Mouse (Mus musculus) cortical plate, adult 2 months (tissue): ENCODE results near the gene Sptb. TPM values are rescaled to one million over a fixed set of nuclear protein-coding genes. Genes with fewer than 3 reads are reported as not detected.

ENCODE experiments used
- H3K27ac ChIP-seq: fragments of 200-500 bp; 2 replicates; pipeline ENCODE4 v1.5.1; 2012; ENCODE audit warnings: low read length, control low read depth, inconsistent platforms; ENCODE audit not compliant: insufficient read depth
- H3K4me1 ChIP-seq: fragments of 200-500 bp; 2 replicates; pipeline ENCODE4 v1.6.1; 2011; ENCODE audit warnings: low read length; ENCODE audit not compliant: control insufficient read depth, insufficient read depth
- H3K4me3 ChIP-seq: fragments of 200-500 bp; 2 replicates; pipeline ENCODE4 v1.5.1; 2011; ENCODE audit warnings: mild to moderate bottlenecking, low read length, control low read depth; ENCODE audit not compliant: insufficient read depth
- CTCF ChIP-seq: fragments of 200-500 bp; IDR thresholded peaks from 2 replicates; pipeline ENCODE4 v1.5.1; 2011; ENCODE audit warnings: mild to moderate bottlenecking, control low read depth, low read length; ENCODE audit not compliant: insufficient read depth; ENCODE audit errors: extremely low read depth
- POLR2A ChIP-seq: fragments of 200-500 bp; IDR thresholded peaks from 2 replicates; pipeline ENCODE4 v1.6.1; 2011; ENCODE audit warnings: mild to moderate bottlenecking, low read length, control low read depth; ENCODE audit not compliant: insufficient read depth; ENCODE audit errors: extremely low read depth
- polyA plus RNA-seq: library from polyadenylated mRNA; depleted of rRNA; stranded (reverse); fragments of >200 nt; gene quantifications from 2 replicates; pipeline ENCODE4 v1.2.3, GENCODE M21; 2012

Gene Sptb
- polyA plus RNA-seq, 1 experiment, result 44.6 TPM

GRCm38 (mm10) chr12:76708181-76708580, 2.2 kb downstream of the Sptb start:
- no peak overlapping the region for H3K27ac ChIP-seq
- TF ChIP-seq POLR2A, result no peak
- no peak for TF ChIP-seq CTCF
- no peaks in the 10 kb centered on the region; the same call in 1 of the 2 replicates for H3K4me1 ChIP-seq
- no peak overlapping the region; the same call in 1 of the 2 replicates for H3K4me3 ChIP-seq

- Histone ChIP-seq H3K4me3 (no peak overlapping the region), H3K4me1 (no peaks in the 10 kb centered on the region), H3K27ac (no peak overlapping the region)
- no peak for TF ChIP-seq POLR2A
- TF ChIP-seq CTCF, result no peak
Measured at GRCm38 (mm10) chr12:76696380-76696935, 13.9 kb downstream of the Sptb start.

- no peak overlapping the region for H3K4me3 ChIP-seq
- 0 out of 2 replicates have a peak overlapping the region, but pooled peaks have one; percentile 7 for H3K27ac ChIP-seq
- H3K4me1 ChIP-seq, result no peaks in the 10 kb centered on the region
- TF ChIP-seq CTCF (no peak), POLR2A (no peak)
Measured at GRCm38 (mm10) chr12:76695773-76696172, 14.6 kb downstream of the Sptb start.

- Histone ChIP-seq H3K27ac (no peak overlapping the region), H3K4me1 (no peaks in the 10 kb centered on the region), H3K4me3 (no peak overlapping the region)
- TF ChIP-seq POLR2A (no peak), CTCF (no peak)
Measured at GRCm38 (mm10) chr12:76694801-76695505, 15.4 kb downstream of the Sptb start.

GRCm38 (mm10) chr12:76687498-76688200, 22.7 kb downstream of the Sptb start:
- no peak overlapping the region for H3K27ac ChIP-seq
- H3K4me3 ChIP-seq, result no peak overlapping the region
- TF ChIP-seq CTCF, result no peak
- no peaks in the 10 kb centered on the region; the same call in 1 of the 2 replicates for H3K4me1 ChIP-seq

- no peak for TF ChIP-seq CTCF
- no peak for TF ChIP-seq POLR2A
- Histone ChIP-seq H3K4me3 (no peak overlapping the region), H3K27ac (no peak overlapping the region), H3K4me1 (no peaks in the 10 kb centered on the region; the same call in 1 of the 2 replicates)
Measured at GRCm38 (mm10) chr12:76685647-76686046, 24.7 kb downstream of the Sptb start.

- no peak overlapping the region for H3K27ac ChIP-seq
- H3K4me1 ChIP-seq, result no peaks in the 10 kb centered on the region; the same call in 1 of the 2 replicates
- TF ChIP-seq CTCF (no peak), POLR2A (no peak)
- no peak overlapping the region for H3K4me3 ChIP-seq
Measured at GRCm38 (mm10) chr12:76684493-76684892, 25.9 kb downstream of the Sptb start.

GRCm38 (mm10) chr12:76681937-76682336, 28.4 kb downstream of the Sptb start:
- no peak overlapping the region for H3K4me3 ChIP-seq
- no peaks in the 10 kb centered on the region; the same call in 1 of the 2 replicates for H3K4me1 ChIP-seq
- H3K27ac ChIP-seq, result no peak overlapping the region
- no peak for TF ChIP-seq POLR2A

GRCm38 (mm10) chr12:76677068-76677467, 33.3 kb downstream of the Sptb start:
- TF ChIP-seq POLR2A (no peak), CTCF (no peak)
- Histone ChIP-seq H3K4me3 (no peak overlapping the region), H3K4me1 (no peaks in the 10 kb centered on the region), H3K27ac (no peak overlapping the region)
